Mouse (Mus musculus): ENCODE data around the gene Alkbh1. TPM values are rescaled to one million over a fixed set of nuclear protein-coding genes. Genes with fewer than 3 reads are reported as not detected.
"Not testable (repeated sequence)": the region's sequence is repeated elsewhere in the genome, so short reads cannot be mapped to it uniquely, and the experiment has no call there.

The Alkbh1 gene
- total RNA-seq (2021), result 10 to 100 TPM; 16.5 to 16.8 TPM

DNA sequence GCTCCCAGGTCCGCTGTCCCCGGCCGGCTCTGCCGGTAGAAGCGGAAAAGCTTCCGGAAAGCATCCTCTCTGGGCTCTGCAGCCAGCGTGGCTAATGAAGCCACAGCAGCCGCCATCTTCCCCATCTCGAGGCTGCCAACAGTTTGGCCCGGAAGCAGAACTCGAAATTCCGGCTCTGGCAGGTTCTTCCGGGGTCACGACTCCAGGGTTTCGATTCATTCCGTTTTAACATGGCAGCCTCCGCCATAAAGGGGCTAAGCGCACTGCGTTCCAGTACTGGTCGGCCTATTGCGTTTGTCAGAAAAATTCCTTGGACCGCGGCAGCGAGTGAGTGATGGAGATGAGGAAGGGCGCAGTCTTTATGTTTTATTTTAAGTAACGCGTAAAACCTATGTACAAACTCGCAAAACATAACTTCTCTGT is at the start of gene Alkbh1, which contains the start of gene Slirp:
TSS of gene Alkbh1 (minus strand) at position 318 of the 423 bp plus-strand sequence.
TSS of gene Slirp (plus strand) at position 197 of the 423 bp plus-strand sequence.
- intact Hi-C loops (cut with DNase I), result loop anchor here (10.0 kb wide), 1 partner anchor 179 kb away; the partner anchor contains the start of genes Ahsa1 and Vipas39
- peak; percentile 92 to 96 for DNase-seq (ENCODE audit: low spot score in 2 of 2)

DNA sequence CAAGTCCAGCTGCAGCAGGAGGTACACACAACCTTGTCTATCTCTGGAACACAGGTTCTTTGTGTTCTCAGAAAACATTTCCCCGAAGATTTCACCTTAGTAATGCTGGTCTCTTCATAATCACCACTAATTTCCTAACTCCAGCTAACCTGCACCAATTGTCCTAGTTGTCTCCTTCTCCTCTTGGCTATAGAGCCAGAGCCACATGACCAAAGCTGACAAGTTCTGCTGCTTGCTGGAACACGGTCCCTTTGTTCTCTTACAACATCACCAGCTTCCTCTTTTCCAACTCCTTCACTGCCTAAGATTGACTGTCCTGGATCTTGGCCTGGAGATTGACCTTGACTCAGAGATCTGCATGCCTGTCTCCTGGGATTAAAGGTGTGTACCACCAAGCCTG is 44.9 kb upstream of the Alkbh1 start:
- DNase-seq (ENCODE audit: low spot score in 2 of 2); intact Hi-C loops (cut with DNase I): not testable (repeated sequence)

DNA sequence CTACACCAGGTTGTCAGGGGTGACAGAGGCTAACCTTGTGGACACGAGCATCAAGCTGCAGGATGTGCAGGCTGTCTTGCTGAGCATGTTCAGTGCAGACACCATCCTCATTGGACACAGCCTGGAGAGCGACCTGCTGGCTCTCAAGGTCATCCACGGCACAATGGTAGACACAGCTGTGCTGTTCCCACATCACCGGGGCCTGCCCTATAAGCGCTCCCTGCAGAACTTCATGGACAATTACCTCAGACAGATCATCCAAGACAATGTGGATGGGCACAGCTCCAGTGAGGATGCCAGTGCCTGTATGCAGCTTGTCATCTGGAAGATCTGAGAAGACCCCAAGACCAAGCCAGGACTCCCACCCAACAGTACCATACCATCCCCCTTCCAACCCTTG is 38.7 kb upstream of the Alkbh1 start:
- intact Hi-C loops (cut with DNase I), result loop anchor here (2.0 kb wide), 1 partner anchor 304 kb away; no protein-coding TSS in a partner anchor
- not testable (repeated sequence) for DNase-seq (ENCODE audit: low spot score in 2 of 2)

DNA sequence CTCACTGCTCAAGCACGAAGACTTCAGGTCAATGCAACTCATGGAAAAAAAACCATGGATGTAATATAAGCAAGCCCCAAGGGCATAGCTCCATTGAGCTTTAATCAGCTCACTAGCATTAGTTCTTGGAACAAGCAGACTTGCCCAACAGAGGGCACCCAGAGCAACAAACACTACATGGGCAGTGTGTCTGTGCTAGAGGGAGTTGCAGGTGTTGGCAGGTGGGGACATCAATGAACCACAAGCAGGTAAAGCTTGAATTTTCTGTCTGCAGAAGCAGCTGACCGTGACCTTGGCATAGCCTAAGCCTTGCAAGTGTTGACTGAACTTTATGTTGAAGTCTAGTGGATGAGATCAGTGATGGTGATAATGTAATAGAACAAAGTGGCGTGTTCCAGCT is 30.9 kb upstream of the Alkbh1 start:
- no peak for DNase-seq (ENCODE audit: low spot score in 2 of 2)
- intact Hi-C loops (cut with DNase I), result no loop called here

GRCm38 (mm10) chr12:87471964-87472786 is 28.4 kb upstream of the Alkbh1 start, which contains the start of gene Snw1:
TSS of gene Snw1 (minus strand) at chr12:87472274.
- DNase-seq (ENCODE audit: low spot score in 2 of 2), result peak; percentile 94 to 98
- intact Hi-C loops (cut with DNase I), result loop anchor here (1.0 kb wide), 1 partner anchor 84 kb away; the partner anchor contains the start of gene Sptlc2

- DNase-seq (ENCODE audit: low spot score in 2 of 2), result peak; percentile 22 to 79
- intact Hi-C loops (cut with DNase I), result no loop called here
Measured at GRCm38 (mm10) chr12:87471421-87471963, 27.7 kb upstream of the Alkbh1 start.

- no peak for DNase-seq (ENCODE audit: low spot score in 2 of 2)
- intact Hi-C loops (cut with DNase I), result no loop called here
Measured at GRCm38 (mm10) chr12:87470263-87471136, 26.7 kb upstream of the Alkbh1 start.

GRCm38 (mm10) chr12:87464678-87465297 is 21.0 kb upstream of the Alkbh1 start:
- DNase-seq (ENCODE audit: low spot score in 2 of 2), result no peak
- intact Hi-C loops (cut with DNase I), result no loop called here

DNA sequence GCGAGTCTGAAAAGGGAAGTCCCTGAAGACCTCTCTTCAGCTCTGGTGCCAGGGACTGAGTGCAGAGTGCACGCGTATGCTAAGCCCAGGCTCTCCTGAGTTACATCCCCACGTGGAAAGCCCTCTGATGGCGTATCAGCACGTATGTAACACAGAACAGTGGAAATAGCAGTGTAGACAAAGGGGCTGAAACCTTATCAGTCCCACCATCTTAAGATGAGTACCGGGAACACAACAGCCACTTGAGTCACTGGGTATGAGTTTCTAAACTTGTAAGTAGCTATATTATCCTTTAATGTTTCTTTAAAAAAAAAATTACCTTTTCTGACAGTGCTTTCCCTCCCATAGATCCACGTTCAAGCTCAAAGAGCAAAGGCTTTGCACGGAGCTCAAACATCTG is 5.6 kb upstream of the Alkbh1 start:
- intact Hi-C loops (cut with DNase I), result loop anchor here (10.0 kb wide), 1 partner anchor 185 kb away; the partner anchor contains the start of genes Ahsa1 and Vipas39
- DNase-seq (ENCODE audit: low spot score in 2 of 2), result no peak

- peak in 1 of 2 experiments; percentile 10 for DNase-seq (ENCODE audit: low spot score in 2 of 2)
- intact Hi-C loops (cut with DNase I), result loop anchor here (10.0 kb wide), 1 partner anchor 179 kb away; the partner anchor contains the start of genes Ahsa1 and Vipas39
Measured at GRCm38 (mm10) chr12:87444211-87444610, 394 bp upstream of the Alkbh1 start.

- no peak for DNase-seq (ENCODE audit: low spot score in 2 of 2)
- intact Hi-C loops (cut with DNase I), result loop anchor here (10.0 kb wide), 1 partner anchor 178 kb away; the partner anchor contains the start of genes Ahsa1 and Vipas39
Measured at GRCm38 (mm10) chr12:87443115-87443699, 610 bp downstream of the Alkbh1 start.

DNA sequence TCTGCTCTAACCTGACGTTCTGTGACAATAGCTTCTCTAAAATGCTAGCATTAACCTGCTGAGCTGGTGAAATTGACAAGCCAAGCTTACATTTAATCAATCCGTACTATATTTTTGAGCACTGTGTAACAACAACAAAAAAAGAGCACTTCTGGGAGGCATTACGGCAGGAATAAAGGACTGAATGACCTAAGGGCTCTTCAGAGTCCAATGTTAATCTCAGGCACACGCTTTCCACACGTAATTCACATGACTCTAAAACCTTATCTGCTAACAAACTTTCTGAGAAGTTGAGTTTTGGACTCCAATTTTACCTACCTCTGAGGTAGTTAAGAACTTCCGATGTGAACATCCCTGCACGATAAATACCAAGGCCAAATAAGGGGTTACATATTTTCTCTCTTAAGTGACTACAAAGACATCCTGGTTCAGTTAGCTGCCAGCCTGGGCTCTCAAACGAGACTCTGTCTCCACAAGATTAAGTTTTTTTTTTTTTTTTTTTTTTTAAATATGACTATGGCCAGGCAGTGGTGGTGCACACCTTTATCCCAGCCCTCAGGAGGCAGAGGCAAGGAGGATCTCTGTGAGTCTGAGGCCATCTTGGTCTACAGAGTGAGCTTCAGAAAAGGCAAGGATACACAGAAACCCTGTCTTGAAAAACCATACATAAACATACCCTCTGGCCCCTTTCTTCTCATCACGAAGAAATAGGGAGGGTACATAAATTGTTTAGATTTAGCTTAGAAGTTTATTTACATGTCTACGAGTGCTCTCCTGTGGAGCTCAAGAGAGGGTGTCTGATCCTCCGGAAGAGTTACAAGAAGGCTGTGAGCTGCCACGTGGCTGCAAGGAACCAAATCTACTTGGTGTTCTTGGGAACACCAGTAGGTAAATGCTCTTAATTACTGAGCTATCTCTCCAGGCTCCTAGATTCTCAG is 1.4 kb downstream of the Alkbh1 start:
- intact Hi-C loops (cut with DNase I), result loop anchor here (10.0 kb wide), 1 partner anchor 178 kb away; the partner anchor contains the start of genes Ahsa1 and Vipas39
- DNase-seq (ENCODE audit: low spot score in 2 of 2), result no peak

DNA sequence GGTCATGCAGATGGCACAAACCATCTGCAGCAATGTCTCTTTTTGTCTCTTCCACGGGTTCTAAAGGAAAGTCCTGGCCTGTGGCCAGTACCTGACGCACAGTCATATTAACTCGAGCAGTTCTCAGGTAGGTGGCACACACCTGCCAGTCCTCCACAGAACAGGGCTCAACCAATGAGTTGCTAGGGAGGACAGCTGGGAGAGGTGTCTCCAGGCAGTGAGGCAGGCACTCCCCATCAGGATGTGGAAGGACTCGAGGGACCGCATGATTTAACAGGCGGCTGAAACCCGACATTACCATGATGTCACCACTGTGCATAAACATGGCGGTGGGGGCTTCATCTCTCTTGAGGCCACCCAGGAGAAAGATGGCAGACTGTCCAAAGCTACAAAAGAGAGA is 14.9 kb downstream of the Alkbh1 start:
- intact Hi-C loops (cut with DNase I), result no loop called here
- DNase-seq (ENCODE audit: low spot score in 2 of 2), result peak in 1 of 2 experiments; percentile 17

DNA sequence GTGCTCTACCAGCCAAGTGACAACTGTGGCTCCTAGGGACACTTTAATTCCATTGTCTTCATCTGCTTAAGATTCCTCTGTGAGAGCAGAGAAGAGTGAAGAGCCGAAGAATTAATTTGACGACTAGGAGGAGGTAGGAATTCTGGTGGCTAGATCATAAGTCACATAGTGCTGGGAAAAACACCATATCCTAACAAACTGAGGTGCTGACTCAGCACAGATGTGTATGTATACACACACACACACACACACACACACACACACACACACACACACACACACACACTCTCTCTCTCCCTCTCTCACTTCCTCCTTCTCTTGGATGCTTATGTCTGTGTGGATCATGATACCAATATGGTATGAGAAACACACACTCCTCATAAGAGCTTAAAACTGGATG is 15.5 kb downstream of the Alkbh1 start:
- DNase-seq (ENCODE audit: low spot score in 2 of 2), result no peak
- intact Hi-C loops (cut with DNase I), result no loop called here

- DNase-seq (ENCODE audit: low spot score in 2 of 2), result no peak
- intact Hi-C loops (cut with DNase I), result no loop called here
Measured at GRCm38 (mm10) chr12:87426354-87427031, 17.3 kb downstream of the Alkbh1 start.

DNA sequence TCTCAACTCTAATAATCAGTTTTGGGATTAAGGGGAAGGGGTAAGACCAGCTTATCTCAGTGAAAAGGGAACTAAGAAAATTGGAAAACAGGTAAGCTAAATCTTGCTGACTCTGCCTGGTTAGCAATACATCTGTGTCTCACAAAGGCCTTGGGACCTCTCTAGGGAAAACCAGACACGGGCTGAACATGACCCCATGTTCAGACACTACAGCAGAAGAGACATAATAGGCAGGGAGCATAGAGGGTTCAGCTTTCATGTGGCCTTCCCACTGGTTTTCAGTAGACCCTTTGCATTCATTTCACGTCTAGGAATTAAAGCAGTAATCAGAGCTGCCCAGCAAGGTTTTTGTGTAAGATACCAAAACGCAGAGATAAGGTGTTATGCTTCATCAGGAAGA is 19.3 kb downstream of the Alkbh1 start:
- no peak for DNase-seq (ENCODE audit: low spot score in 2 of 2)
- intact Hi-C loops (cut with DNase I), result no loop called here

DNA sequence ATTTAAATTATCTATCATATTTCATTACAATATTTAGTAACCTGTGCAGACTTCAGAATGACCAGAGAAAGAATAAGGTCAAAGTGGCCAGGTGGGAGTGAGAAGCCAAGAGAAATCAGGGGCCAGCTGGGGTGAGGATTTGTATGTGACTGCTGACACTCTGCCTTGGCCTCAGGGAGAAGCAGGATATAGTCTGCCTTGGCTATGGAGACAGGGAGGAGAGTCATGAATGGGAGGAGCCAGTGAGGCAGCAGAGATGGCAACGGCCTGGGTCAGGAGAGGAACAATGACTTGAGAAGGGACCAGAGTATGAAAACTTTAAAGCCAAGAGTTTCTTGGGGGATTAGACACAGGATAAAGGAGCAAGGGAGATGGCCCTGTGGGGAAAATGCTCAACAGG is 20.1 kb downstream of the Alkbh1 start:
- no peak for DNase-seq (ENCODE audit: low spot score in 2 of 2)
- intact Hi-C loops (cut with DNase I), result no loop called here

All from left cerebral cortex, postnatal 25 days (tissue).